Mouse (Mus musculus) heart, postnatal 0 days (tissue): ENCODE measurements at regions not wholly inside any gene's neighbourhood (a gene's known extent, or its start where the extent isn't known, plus 50 kb on each side); places are given as distances from the start of the nearest gene placed in this dataset.

ENCODE experiments used
- ATAC-seq: fragments of 200-750 bp; cut with Nextera tagmentation; 2 replicates; pipeline ENCODE4 v1.8.0; 2017; ENCODE audit warnings: low read depth, moderate number of reproducible peaks, moderate library complexity; ENCODE audit not compliant: insufficient read depth
- DNase-seq: peaks from one replicate; pipeline ENCODE4 v3.0.0-alpha.2; 2016; ENCODE audit warnings: low spot score
- H3K27ac ChIP-seq: fragments of 300-500 bp; sonication (generic); 2 replicates; pipeline ENCODE4 v1.5.1; 2014; ENCODE audit warnings: low read depth, mild to moderate bottlenecking
- H3K27me3 ChIP-seq: fragments of 300-500 bp; sonication (generic); 2 replicates; pipeline ENCODE4 v1.6.1; 2014; ENCODE audit warnings: low read length, mixed read lengths; ENCODE audit not compliant: control insufficient read depth, insufficient read depth
- H3K36me3 ChIP-seq: fragments of 300-500 bp; sonication (generic); replicated peaks from 2 replicates; pipeline ENCODE4 v1.6.1; 2014; ENCODE audit warnings: low read length, mixed read lengths; ENCODE audit not compliant: control insufficient read depth, insufficient read depth
- H3K4me1 ChIP-seq: fragments of 300-500 bp; sonication (generic); 2 replicates; pipeline ENCODE4 v1.6.1; 2014; ENCODE audit warnings: antibody characterized with exemption; ENCODE audit not compliant: control insufficient read depth, insufficient read depth
- H3K4me2 ChIP-seq: fragments of 300-500 bp; sonication (generic); 2 replicates; pipeline ENCODE4 v1.6.1; 2014; ENCODE audit warnings: low read depth, mild to moderate bottlenecking, low read length, moderate library complexity
- H3K4me3 ChIP-seq: fragments of 300-500 bp; sonication (generic); 2 replicates; pipeline ENCODE4 v1.5.1; 2014; ENCODE audit warnings: low read depth, low read length
- H3K9ac ChIP-seq: fragments of 300-500 bp; sonication (generic); replicated peaks from 2 replicates; pipeline ENCODE4 v1.6.1; 2014; ENCODE audit warnings: low read depth, low read length, mixed read lengths
- H3K9me3 ChIP-seq: fragments of 300-500 bp; sonication (generic); replicated peaks from 2 replicates; pipeline ENCODE4 v1.6.1; 2016; ENCODE audit warnings: low read length; ENCODE audit not compliant: control insufficient read depth
- CTCF ChIP-seq: IDR thresholded peaks from 2 replicates; pipeline ENCODE4 v1.5.1; 2016; ENCODE audit warnings: antibody characterized with exemption, control low read depth, low read depth
- EP300 ChIP-seq: IDR thresholded peaks from 2 replicates; pipeline ENCODE4 v1.6.1; 2016; ENCODE audit warnings: antibody characterized with exemption, low read depth
- WGBS: fragments of 180-500 bp; shearing (Covaris S2); extraction: QIAGEN DNeasy Blood & Tissue Kit; methylation state at CpG from one replicate; pipeline ENCODE4 v1.1.7; 2014; 5-methylcytosine and 5-hydroxymethylcytosine counted together

DNA sequence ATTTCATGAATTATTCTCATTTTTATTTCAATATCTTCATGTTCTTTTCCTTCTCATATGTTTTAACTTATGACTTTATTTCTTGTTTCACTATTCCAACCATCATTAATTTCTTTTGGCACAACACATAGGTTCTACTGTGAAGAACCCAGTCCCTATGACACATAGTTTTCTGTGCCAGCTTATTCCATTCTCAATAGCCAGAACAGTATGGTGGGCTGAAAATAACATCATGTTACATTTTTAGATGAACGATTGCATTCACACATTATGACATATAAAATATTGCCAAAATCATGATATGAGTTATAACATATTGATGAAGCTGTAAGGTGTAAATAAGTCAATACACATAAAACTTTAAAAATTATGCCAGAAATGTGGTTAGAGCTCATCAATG is 982.4 kb downstream of the Gsdmc2 start:
- Histone ChIP-seq H3K27me3 (no peaks in the 10 kb centered on the region), H3K9ac (no peak overlapping the region), H3K36me3 (no peaks in the 10 kb centered on the region), H3K9me3 (0 out of 2 replicates have a peak, but pooled peaks cover 3% of the 10 kb centered on the region), H3K4me3 (no peak overlapping the region), H3K4me1 (no peaks in the 10 kb centered on the region), H3K4me2 (no peak overlapping the region), H3K27ac (no peak overlapping the region)
- no peak for TF ChIP-seq CTCF
- no peak for TF ChIP-seq EP300
- no peak for ATAC-seq
- DNase-seq: no peak
- 67% methylated on average over 1 of the region's 1 CpGs for WGBS

DNA sequence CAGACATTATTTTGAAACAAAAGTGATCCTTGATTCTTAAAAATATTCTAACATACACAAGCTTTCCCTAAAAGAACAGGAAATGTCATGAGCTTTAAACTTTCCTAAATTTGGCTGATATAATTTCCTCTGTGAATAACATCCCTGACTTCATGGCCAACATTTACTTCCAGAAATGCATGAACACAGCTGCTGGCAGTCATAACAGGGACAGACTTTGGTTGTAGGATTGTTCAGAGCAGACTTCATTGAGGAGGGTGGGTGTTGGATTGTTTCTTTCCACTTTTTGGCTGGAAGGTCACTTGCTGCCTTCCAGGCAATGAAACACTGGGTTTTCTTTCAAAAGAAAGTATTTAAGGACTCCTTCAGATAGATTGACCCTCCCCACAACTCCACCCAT is 983.6 kb downstream of the Gsdmc2 start:
- H3K4me2 ChIP-seq: no peak overlapping the region
- H3K4me1 ChIP-seq: no peaks in the 10 kb centered on the region
- H3K27me3 ChIP-seq: no peaks in the 10 kb centered on the region
- no peak overlapping the region for H3K27ac ChIP-seq
- no peak overlapping the region for H3K9ac ChIP-seq
- ATAC-seq: no peak
- peak; percentile 24 for DNase-seq
- no peak overlapping the region for H3K4me3 ChIP-seq
- H3K36me3 ChIP-seq: no peaks in the 10 kb centered on the region
- TF ChIP-seq EP300 (no peak), CTCF (no peak)
- 0 out of 2 replicates have a peak, but pooled peaks cover 3% of the 10 kb centered on the region for H3K9me3 ChIP-seq

DNA sequence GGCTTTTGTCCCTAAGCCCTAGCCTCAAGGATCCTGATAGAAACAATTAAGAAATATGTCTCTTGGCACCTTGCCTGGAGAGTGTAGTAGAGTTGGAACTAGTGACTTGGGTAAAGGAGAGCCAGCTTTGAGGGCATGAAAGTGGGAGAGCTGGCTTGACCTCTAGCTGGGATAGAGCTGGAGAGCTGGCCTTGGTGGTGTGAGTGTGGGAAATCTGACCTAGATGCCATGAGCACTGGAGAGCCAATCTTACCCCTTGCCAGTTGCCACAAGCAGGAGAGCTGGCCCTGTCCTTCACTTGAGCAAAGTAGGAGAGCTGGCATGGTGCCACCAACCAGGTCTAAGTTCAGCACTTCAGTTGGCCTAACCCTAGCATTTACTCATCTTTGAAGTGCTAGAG is 995.7 kb downstream of the Gsdmc2 start:
- DNase-seq (no peak), ATAC-seq (no peak)
- Histone ChIP-seq H3K9me3 (no peaks in the 10 kb centered on the region), H3K4me3 (no peak overlapping the region), H3K9ac (no peak overlapping the region), H3K4me2 (no peak overlapping the region), H3K4me1 (no peaks in the 10 kb centered on the region), H3K27ac (no peak overlapping the region), H3K27me3 (no peaks in the 10 kb centered on the region), H3K36me3 (no peaks in the 10 kb centered on the region)
- TF ChIP-seq EP300 (no peak), CTCF (no peak)

DNA sequence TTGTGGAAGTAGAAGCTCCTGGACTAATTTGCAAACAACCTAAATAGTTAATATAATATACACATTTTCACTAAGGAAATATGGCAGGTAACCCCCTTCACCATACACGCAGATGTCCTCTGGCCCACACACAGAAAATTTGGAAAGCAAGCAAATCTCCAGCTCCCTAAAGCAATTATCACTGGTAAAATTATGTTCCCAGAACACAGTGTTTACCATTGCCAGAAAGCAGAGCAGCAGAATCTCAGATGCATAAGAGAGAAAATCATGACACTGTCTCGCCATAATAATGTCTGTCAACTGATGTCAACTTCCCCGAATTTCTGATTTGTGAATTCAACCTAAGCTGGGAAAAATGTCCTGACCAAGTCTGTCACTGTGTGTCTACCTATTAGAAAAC is 999.1 kb downstream of the Gsdmc2 start:
- H3K4me2 ChIP-seq: no peak overlapping the region
- H3K9me3 ChIP-seq: no peaks in the 10 kb centered on the region
- H3K27ac ChIP-seq: no peak overlapping the region
- no peak for DNase-seq
- no peak for ATAC-seq
- TF ChIP-seq EP300: no peak
- WGBS: 77% methylated on average over 3 of the region's 3 CpGs
- no peak overlapping the region for H3K9ac ChIP-seq
- no peaks in the 10 kb centered on the region for H3K36me3 ChIP-seq
- no peak overlapping the region for H3K4me3 ChIP-seq
- no peaks in the 10 kb centered on the region for H3K27me3 ChIP-seq
- no peaks in the 10 kb centered on the region for H3K4me1 ChIP-seq

DNA sequence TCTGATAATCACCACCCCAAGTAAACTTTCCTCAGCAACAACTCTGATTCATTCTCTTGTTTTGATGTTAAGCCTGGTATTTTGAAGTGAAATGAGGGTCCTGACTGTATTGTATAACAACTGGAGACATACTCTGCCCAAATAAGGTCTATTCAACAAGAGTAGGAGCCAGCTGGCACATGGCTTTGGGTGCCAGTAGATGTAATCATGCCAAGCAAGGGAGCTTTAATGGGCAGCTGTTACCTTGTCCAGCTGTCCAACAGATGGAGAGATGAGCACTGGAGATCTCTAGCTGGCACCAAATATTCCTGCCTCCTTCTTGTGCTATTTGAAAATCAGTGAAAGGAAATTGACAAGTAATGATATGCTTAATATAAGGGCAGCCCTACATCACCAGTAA is 1019.4 kb downstream of the Gsdmc2 start:
- no peaks in the 10 kb centered on the region for H3K27me3 ChIP-seq
- no peaks in the 10 kb centered on the region for H3K4me1 ChIP-seq
- no peak overlapping the region for H3K4me2 ChIP-seq
- no peak overlapping the region for H3K9ac ChIP-seq
- DNase-seq (no peak), ATAC-seq (no peak)
- H3K27ac ChIP-seq: no peak overlapping the region
- TF ChIP-seq EP300 (no peak), CTCF (no peak)
- H3K9me3 ChIP-seq: no peaks in the 10 kb centered on the region
- H3K4me3 ChIP-seq: no peak overlapping the region
- no peaks in the 10 kb centered on the region for H3K36me3 ChIP-seq

DNA sequence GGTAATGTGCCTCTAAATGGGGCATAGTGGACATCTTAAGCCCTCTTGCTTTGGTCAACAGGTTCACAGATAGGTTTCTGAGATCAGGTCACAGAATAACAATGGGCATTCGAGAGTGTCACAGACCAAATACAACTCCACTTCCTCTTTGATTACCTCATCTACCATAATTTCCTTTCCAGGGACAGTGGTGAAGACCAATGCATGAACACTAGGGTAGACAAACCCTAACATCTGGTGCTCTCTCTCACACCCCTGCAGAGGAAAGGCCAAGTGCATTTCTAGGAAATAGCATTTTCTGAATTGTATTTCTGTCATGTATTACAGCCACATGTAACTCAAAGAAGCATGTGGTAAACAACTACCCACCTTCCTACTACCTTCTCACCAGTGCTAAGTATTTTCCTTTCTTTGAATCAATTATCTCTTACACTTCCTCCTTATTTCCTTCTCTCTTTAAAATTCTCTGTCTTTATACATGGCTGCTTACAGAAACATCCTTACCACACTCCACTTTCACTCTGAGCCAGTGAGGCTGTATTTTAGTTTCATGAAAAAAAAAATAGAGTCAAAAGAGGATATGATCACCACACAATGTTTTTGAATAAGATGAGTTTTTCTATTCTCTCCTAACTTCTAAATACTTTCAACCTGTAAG is 1021.0 kb downstream of the Gsdmc2 start:
- WGBS: 53% methylated on average over 1 of the region's 1 CpGs
- Histone ChIP-seq H3K4me1 (no peaks in the 10 kb centered on the region), H3K4me3 (no peak overlapping the region), H3K9me3 (no peaks in the 10 kb centered on the region), H3K9ac (no peak overlapping the region), H3K27me3 (no peaks in the 10 kb centered on the region), H3K4me2 (no peak overlapping the region), H3K27ac (no peak overlapping the region), H3K36me3 (no peaks in the 10 kb centered on the region)
- TF ChIP-seq CTCF: no peak
- TF ChIP-seq EP300: no peak
- DNase-seq (no peak), ATAC-seq (no peak)
